9 mouse cellular contexts compared by ENCODE assay signal in genomic region chr17:27621161-27621560, GRCm38 (mm10). TPM values are rescaled to one million over a fixed set of nuclear protein-coding genes. Genes with fewer than 3 reads are reported as not detected.
DNase-seq lines count a peak whose midpoint lies in the region; ATAC-seq and TF ChIP-seq lines count a peak whose summit lies in the region.
"Had no signal": no experiment of that assay in that cellular context is flagged by ENCODE, and none has a peak within 500 bp of the region (broad histone marks: within the 10 kb centered on the region; RNA-seq: fewer than 3 reads in every experiment).

No protein-coding gene starts in this region.

- H3K36me3 ChIP-seq in embryonic facial prominence, embryonic 13.5 days = peaks cover 26% of the 10 kb centered on the region
- H3K36me3 ChIP-seq in intestine, embryonic 14.5 days (ENCODE audit: control insufficient read depth, insufficient read depth, low read length) = no peaks in the 10 kb centered on the region
- peaks cover 3% of the 10 kb centered on the region for H3K36me3 ChIP-seq in myocyte (ENCODE audit: control insufficient read depth, insufficient read depth)

- DNase-seq in left cerebral cortex, adult 2 months (ENCODE audit: extremely low spot score in 1 of 2, low spot score in 2 of 2) = no peak
- no peak for DNase-seq in left cerebral cortex, adult 8-10 months (ENCODE audit: low spot score in 2 of 2)
- no peak for DNase-seq in intestine, embryonic 14.5 days (ENCODE audit: low spot score)
- DNase-seq in frontal cortex, postnatal 36 days (ENCODE audit: low spot score in 2 of 2) = no peak
- no peak for DNase-seq in adrenal gland, postnatal 25 days
- no peak for DNase-seq in thymus, postnatal 0 days (ENCODE audit: low spot score)

- no peak for TF ChIP-seq POLR2A in myocyte (IDR thresholded peaks at IDR 0.05; ENCODE audit: insufficient read length, low read depth)

- peak overlapping the region; percentile 76 for H3K4me2 ChIP-seq in embryonic facial prominence, embryonic 13.5 days
- H3K4me2 ChIP-seq in intestine, embryonic 14.5 days (ENCODE audit: low read length) = peak overlapping the region; percentile 56
- H3K4me2 ChIP-seq in myocyte (ENCODE audit: low read depth) = peak overlapping the region; percentile 96

- peak overlapping the region; percentile 73 for H3K4me3 ChIP-seq in left cerebral cortex, adult 2 months
- H3K4me3 ChIP-seq in embryonic facial prominence, embryonic 13.5 days = peak overlapping the region; percentile 89
- H3K4me3 ChIP-seq in intestine, embryonic 14.5 days (ENCODE audit: low read depth, low read length) = peak overlapping the region; percentile 93
- H3K4me3 ChIP-seq in myocyte = peak overlapping the region; percentile 71

- TF ChIP-seq CTCF in left cerebral cortex, adult 2 months (IDR thresholded peaks at IDR 0.05) = no peak

- H3K27ac ChIP-seq in left cerebral cortex, adult 2 months = peak overlapping the region; percentile 99
- H3K27ac ChIP-seq in embryonic facial prominence, embryonic 13.5 days = peak overlapping the region; percentile 95
- H3K27ac ChIP-seq in intestine, embryonic 14.5 days (ENCODE audit: low read depth) = no peak overlapping the region

- intact Hi-C loops in left cerebral cortex, adult 2 months (cut with DNase I) = no loop called here

- no peak for ATAC-seq in embryonic facial prominence, embryonic 13.5 days (ENCODE audit: insufficient number of reproducible peaks, insufficient read depth, low FRiP score, low TSS enrichment, low read depth)
- no peak for ATAC-seq in intestine, embryonic 14.5 days (replicated peaks; ENCODE audit: low FRiP score, low TSS enrichment, low read depth)

- no peak overlapping the region for H3ac ChIP-seq in myocyte (ENCODE audit: control insufficient read depth, insufficient read length)

- peaks cover 40% of the 10 kb centered on the region for H3K4me1 ChIP-seq in embryonic facial prominence, embryonic 13.5 days
- peaks cover 15% of the 10 kb centered on the region for H3K4me1 ChIP-seq in intestine, embryonic 14.5 days (replicated peaks; ENCODE audit: control insufficient read depth, insufficient read depth, low read length)

- peaks cover 65% of the 10 kb centered on the region for H3K79me2 ChIP-seq in myocyte (ENCODE audit: control insufficient read depth, insufficient read depth)

- peak overlapping the region; percentile 99 for H3K9ac ChIP-seq in embryonic facial prominence, embryonic 13.5 days
- H3K9ac ChIP-seq in intestine, embryonic 14.5 days (ENCODE audit: low read length) = peak overlapping the region; percentile 97; the same call in 1 of the 2 replicates

- no peaks in the 10 kb centered on the region for H3K27me3 ChIP-seq in embryonic facial prominence, embryonic 13.5 days
- no peaks in the 10 kb centered on the region for H3K27me3 ChIP-seq in intestine, embryonic 14.5 days (replicated peaks; ENCODE audit: control insufficient read depth, insufficient read depth, low read length)
- H3K27me3 ChIP-seq in myocyte (ENCODE audit: control insufficient read depth, insufficient read depth, insufficient read length) = no peaks in the 10 kb centered on the region

- H3K9me3 ChIP-seq in embryonic facial prominence, embryonic 13.5 days = peaks cover 6% of the 10 kb centered on the region
- peaks cover 5% of the 10 kb centered on the region; the same call in 1 of the 2 replicates for H3K9me3 ChIP-seq in intestine, embryonic 14.5 days (ENCODE audit: control insufficient read depth, low read length)

- WGBS in embryonic facial prominence, embryonic 13.5 days = 34% methylated on average over 8 of the region's 8 CpGs
- WGBS in intestine, embryonic 14.5 days = 49% methylated on average over 8 of the region's 8 CpGs

TF ChIP-seq in myocyte, 11 proteins besides CTCF, POLR2A, EP300 and RAD21:
- no peak for TF ChIP-seq TCF12 (IDR thresholded peaks at IDR 0.05; ENCODE audit: insufficient read depth, poor library complexity, severe bottlenecking)
- no peak for TF ChIP-seq MYOD1 (IDR thresholded peaks at IDR 0.05; ENCODE audit: control insufficient read depth in 1 of 3, insufficient read length in 2 of 3, low read depth in 2 of 3)
- no peak for TF ChIP-seq TCF3 (IDR thresholded peaks at IDR 0.05; ENCODE audit: insufficient read length, low read depth)

RNA-seq across cellular contexts. Expression of gene Nudt3, which starts 2.1 kb away (rescaled TPM):
- 100 to 1,000 TPM; 550 to 603 TPM for total RNA-seq in left cerebral cortex, adult 2 months (2021)
- 100 to 1,000 TPM; 583 to 634 (median 585) TPM for total RNA-seq in left cerebral cortex, adult 8-10 months (2022)
- 116 and 117 TPM in 2 replicates for polyA plus RNA-seq in embryonic facial prominence, embryonic 13.5 days (2015; fragmentation: Nextera tagmentation; extraction: Ambion mirVana)
- polyA plus RNA-seq in intestine, embryonic 14.5 days (2014; fragmentation: Nextera tagmentation; extraction: Ambion mirVana) = 33.3 and 35.4 TPM in 2 replicates
- 142 TPM for polyA plus RNA-seq in myocyte (2012; fragmentation: generic; extraction: Trizol)
- 194 and 219 TPM in 2 replicates for total RNA-seq in adrenal gland, postnatal 25 days (2021)
- 80.5 and 87.8 TPM in 2 replicates for polyA plus RNA-seq in thymus, postnatal 0 days (2015; fragmentation: Nextera tagmentation; extraction: Ambion mirVana)

RNA-seq across cellular contexts. Expression of gene RPS10-NUDT3, which starts 13.9 kb away (rescaled TPM):
- 1 to 10 TPM in 1 of 2 experiments, not detected in 1; 2.0 TPM for total RNA-seq in left cerebral cortex, adult 2 months (2021)
- total RNA-seq in left cerebral cortex, adult 8-10 months (2022) = 1 to 10 TPM in 1 of 4 experiments, not detected in 3; 2.0 TPM
- polyA plus RNA-seq in embryonic facial prominence, embryonic 13.5 days (2015; fragmentation: Nextera tagmentation; extraction: Ambion mirVana) = not detected in 2 replicates
- polyA plus RNA-seq in intestine, embryonic 14.5 days (2014; fragmentation: Nextera tagmentation; extraction: Ambion mirVana) = not detected in 2 replicates
- not detected for polyA plus RNA-seq in myocyte (2012; fragmentation: generic; extraction: Trizol)
- not detected in 2 replicates for total RNA-seq in adrenal gland, postnatal 25 days (2021)
- polyA plus RNA-seq in thymus, postnatal 0 days (2015; fragmentation: Nextera tagmentation; extraction: Ambion mirVana) = not detected in 2 replicates
- total RNA-seq: monocyte, adult 5-6 weeks had no signal

RNA-seq across cellular contexts. Expression of gene Rps10, which starts 15.3 kb away (rescaled TPM):
- 100 to 1,000 TPM; 444 to 464 TPM for total RNA-seq in left cerebral cortex, adult 2 months (2021)
- 100 to 1,000 TPM; 424 to 529 (median 492) TPM for total RNA-seq in left cerebral cortex, adult 8-10 months (2022)
- 1,114 and 1,137 TPM in 2 replicates for polyA plus RNA-seq in embryonic facial prominence, embryonic 13.5 days (2015; fragmentation: Nextera tagmentation; extraction: Ambion mirVana)
- polyA plus RNA-seq in intestine, embryonic 14.5 days (2014; fragmentation: Nextera tagmentation; extraction: Ambion mirVana) = 1,235 and 1,299 TPM in 2 replicates
- 3,606 TPM for polyA plus RNA-seq in myocyte (2012; fragmentation: generic; extraction: Trizol)
- total RNA-seq in adrenal gland, postnatal 25 days (2021) = 894 and 1,002 TPM in 2 replicates
- 1,579 and 1,606 TPM in 2 replicates for polyA plus RNA-seq in thymus, postnatal 0 days (2015; fragmentation: Nextera tagmentation; extraction: Ambion mirVana)

RNA-seq across cellular contexts. Expression of gene Pacsin1, which starts 34.1 kb away (rescaled TPM):
- 100 to 1,000 TPM; 436 to 459 TPM for total RNA-seq in left cerebral cortex, adult 2 months (2021)
- total RNA-seq in left cerebral cortex, adult 8-10 months (2022) = 100 to 1,000 TPM; 377 to 404 (median 391) TPM
- 5.4 and 7.2 TPM in 2 replicates for polyA plus RNA-seq in embryonic facial prominence, embryonic 13.5 days (2015; fragmentation: Nextera tagmentation; extraction: Ambion mirVana)
- 1.5 and 2.0 TPM in 2 replicates for polyA plus RNA-seq in intestine, embryonic 14.5 days (2014; fragmentation: Nextera tagmentation; extraction: Ambion mirVana)
- 3.0 TPM for polyA plus RNA-seq in myocyte (2012; fragmentation: generic; extraction: Trizol)
- 3.9 TPM in 2 replicates for total RNA-seq in adrenal gland, postnatal 25 days (2021)
- 19.8 and 20.1 TPM in 2 replicates for polyA plus RNA-seq in thymus, postnatal 0 days (2015; fragmentation: Nextera tagmentation; extraction: Ambion mirVana)
- total RNA-seq: monocyte, adult 5-6 weeks had no signal

RNA-seq across cellular contexts. Expression of gene AI413582, which starts 55.6 kb away (rescaled TPM):
- 10 to 100 TPM; 86.7 to 93.8 TPM for total RNA-seq in left cerebral cortex, adult 2 months (2021)
- 10 to 100 TPM; 61.5 to 87.6 (median 74.4) TPM for total RNA-seq in left cerebral cortex, adult 8-10 months (2022)
- 21.2 and 21.4 TPM in 2 replicates for polyA plus RNA-seq in embryonic facial prominence, embryonic 13.5 days (2015; fragmentation: Nextera tagmentation; extraction: Ambion mirVana)
- 37.1 and 37.4 TPM in 2 replicates for polyA plus RNA-seq in intestine, embryonic 14.5 days (2014; fragmentation: Nextera tagmentation; extraction: Ambion mirVana)
- polyA plus RNA-seq in myocyte (2012; fragmentation: generic; extraction: Trizol) = 46.0 TPM
- total RNA-seq in adrenal gland, postnatal 25 days (2021) = 12.7 and 27.6 TPM in 2 replicates
- polyA plus RNA-seq in thymus, postnatal 0 days (2015; fragmentation: Nextera tagmentation; extraction: Ambion mirVana) = 109 and 111 TPM in 2 replicates
